Mouse (Mus musculus) spleen, adult 2 months (tissue): ENCODE results near the gene Glmp. TPM values are rescaled to one million over a fixed set of nuclear protein-coding genes. Genes with fewer than 3 reads are reported as not detected.

Experiments
- DNase-seq, 2 experiments: peaks; one replicate each; pipeline versions ENCODE4 v3.0.0 to v3.0.0-alpha.2; 2012 to 2021; ENCODE audit warnings: low spot score in 2 of 2, low read depth in 1 of 2
- H3K27ac ChIP-seq: fragments of 200-500 bp; 2 replicates; pipeline ENCODE4 v1.5.1; 2012; ENCODE audit warnings: low read length, inconsistent platforms; ENCODE audit not compliant: insufficient read depth
- H3K27me3 ChIP-seq: fragments of 200-500 bp; 2 replicates; pipeline ENCODE4 v1.6.1; 2012; ENCODE audit warnings: mild to moderate bottlenecking, moderate library complexity, low read length, inconsistent platforms; ENCODE audit not compliant: control insufficient read depth, insufficient read depth
- H3K36me3 ChIP-seq: fragments of 200-500 bp; 2 replicates; pipeline ENCODE4 v1.6.1; 2012; ENCODE audit warnings: mild to moderate bottlenecking, low read length, inconsistent platforms; ENCODE audit not compliant: control insufficient read depth, insufficient read depth
- H3K4me1 ChIP-seq: fragments of 200-500 bp; 2 replicates; pipeline ENCODE4 v1.6.1; 2011; ENCODE audit warnings: inconsistent platforms; ENCODE audit not compliant: control insufficient read depth, insufficient read depth, insufficient read length
- H3K4me3 ChIP-seq: fragments of 200-500 bp; 2 replicates; pipeline ENCODE4 v1.5.1; 2011; ENCODE audit warnings: mild to moderate bottlenecking, inconsistent platforms; ENCODE audit not compliant: insufficient read depth, insufficient read length; ENCODE audit errors: extremely low read depth
- CTCF ChIP-seq: fragments of 200-500 bp; IDR thresholded peaks from 2 replicates; pipeline ENCODE4 v1.5.1; 2011; ENCODE audit warnings: mild to moderate bottlenecking, inconsistent platforms; ENCODE audit not compliant: insufficient read depth, insufficient read length, insufficient replicate concordance; ENCODE audit errors: extremely low read depth
- POLR2A ChIP-seq: fragments of 200-500 bp; IDR thresholded peaks from 2 replicates; pipeline ENCODE4 v1.6.1; 2011; ENCODE audit warnings: low read depth, low read length, inconsistent platforms
- WGBS: fragments of 180-500 bp; shearing (Covaris S2); methylation state at CpG from one replicate; pipeline ENCODE4 v1.1.7; 2018; 5-methylcytosine and 5-hydroxymethylcytosine counted together
- polyA plus RNA-seq: library from polyadenylated mRNA; depleted of rRNA; stranded (reverse); fragments of >200 nt; gene quantifications from 2 replicates; pipeline ENCODE4 v1.2.3, GENCODE M21; 2012

Gene Glmp
- polyA plus RNA-seq, 1 experiment, result 118 TPM

DNA sequence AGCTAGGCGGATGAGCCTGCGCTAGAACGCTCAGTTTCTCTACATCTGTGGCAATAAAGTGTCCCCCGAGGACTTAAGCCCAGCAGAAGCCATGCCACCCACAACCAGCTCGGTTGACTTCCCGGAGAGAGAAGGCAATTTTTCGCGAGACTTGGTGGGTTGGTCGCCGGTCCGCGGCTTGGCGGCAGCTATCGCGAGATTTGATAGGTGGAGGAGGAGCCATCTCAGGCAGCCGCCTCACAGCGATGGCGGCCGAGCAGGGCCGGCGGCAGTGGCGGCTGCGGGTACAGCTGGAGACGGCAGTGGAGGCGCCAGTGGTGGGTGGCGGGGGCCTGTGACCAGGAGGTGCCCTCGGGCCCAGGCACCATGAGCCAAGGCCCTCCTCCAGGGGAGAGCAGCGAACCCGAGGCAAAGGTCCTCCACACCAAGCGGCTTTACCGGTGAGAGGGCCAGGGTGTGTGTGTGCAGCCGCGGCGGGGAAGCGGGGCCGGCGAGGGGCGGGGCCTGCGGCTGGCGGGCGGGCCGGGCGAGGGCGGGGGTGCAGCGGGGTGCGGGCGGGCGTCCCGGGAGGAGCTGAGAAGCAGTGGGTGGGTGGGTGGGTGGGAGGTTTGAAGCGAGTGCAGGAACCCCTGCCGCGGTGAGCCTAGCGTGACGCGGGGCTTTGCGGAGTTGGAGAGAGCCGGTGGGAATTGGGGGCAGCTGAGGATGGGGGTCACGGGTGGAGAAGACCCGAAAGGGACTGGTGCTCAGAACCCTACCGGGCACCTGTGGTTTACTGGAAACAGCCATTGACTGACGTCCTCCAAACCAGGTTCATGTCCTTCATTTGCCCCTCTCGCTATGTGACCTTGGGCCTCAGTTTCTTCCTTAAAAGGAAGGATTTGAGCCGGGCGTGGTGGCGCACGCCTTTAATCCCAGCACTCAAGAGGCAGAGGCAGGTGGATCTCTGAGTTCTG is 11.5 kb downstream of the Glmp start, which contains the start of the genes Tmem79 and Smg5:
Gene Tmem79, minus strand, starts transcription at position 91 of the 956 bp plus-strand sequence.
Gene Smg5, plus strand, starts transcription at position 203 of the 956 bp plus-strand sequence.
- TF ChIP-seq POLR2A, result peak; percentile 90
- TF ChIP-seq CTCF, result no peak
- Histone ChIP-seq H3K4me1 (peaks cover 6% of the 10 kb centered on the region; the same call in 1 of the 2 replicates), H3K36me3 (no peaks in the 10 kb centered on the region), H3K4me3 (peak within 1 kb of the TSS; percentile 95), H3K27ac (peak within 1 kb of the TSS; percentile 95), H3K27me3 (no peaks in the 10 kb centered on the region)
- DNase-seq, result peak; percentile 92 to 96
- WGBS, result 1% methylated on average over 61 of the region's 66 CpGs

DNA sequence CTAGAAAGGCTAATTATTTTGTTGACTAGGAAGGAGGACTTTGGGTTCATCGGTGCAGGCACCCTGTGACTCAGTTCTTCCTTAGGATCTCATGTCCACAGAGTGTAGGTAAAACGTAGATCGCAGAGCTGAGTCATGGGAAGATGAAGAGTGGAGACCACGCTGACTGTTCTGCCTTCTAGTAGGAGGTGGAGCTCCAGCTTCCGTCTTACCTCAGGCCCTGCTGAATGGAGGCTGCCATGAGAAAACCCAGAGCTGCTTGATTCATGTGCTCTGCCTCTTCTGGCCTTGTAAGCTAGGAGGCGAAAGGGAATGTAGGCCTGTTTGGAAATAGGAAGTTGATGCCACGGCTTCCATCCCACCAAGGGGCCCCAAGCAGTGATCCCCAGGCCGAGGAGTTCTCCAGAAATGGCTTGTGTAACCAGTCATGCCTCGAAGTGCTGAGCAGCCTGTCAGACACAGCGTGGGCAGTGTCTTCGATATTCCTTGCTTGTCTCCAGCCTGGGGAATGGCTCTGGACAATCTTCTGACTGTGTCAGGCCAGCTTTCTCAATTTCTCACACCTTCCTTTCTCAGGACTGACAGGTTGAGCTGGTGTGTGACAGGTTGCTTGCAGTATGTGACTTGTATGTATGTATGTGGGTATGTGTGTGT is 12.7 kb downstream of the Glmp start:
- 26% methylated on average over 11 of the region's 11 CpGs for WGBS
- TF ChIP-seq POLR2A, result no peak
- no peak for TF ChIP-seq CTCF
- Histone ChIP-seq H3K4me1 (peaks cover 6% of the 10 kb centered on the region; the same call in 1 of the 2 replicates), H3K36me3 (peaks cover 3% of the 10 kb centered on the region), H3K4me3 (no peak overlapping the region), H3K27ac (no peak overlapping the region), H3K27me3 (no peaks in the 10 kb centered on the region)
- peak in 1 of 2 experiments; percentile 7 for DNase-seq

DNA sequence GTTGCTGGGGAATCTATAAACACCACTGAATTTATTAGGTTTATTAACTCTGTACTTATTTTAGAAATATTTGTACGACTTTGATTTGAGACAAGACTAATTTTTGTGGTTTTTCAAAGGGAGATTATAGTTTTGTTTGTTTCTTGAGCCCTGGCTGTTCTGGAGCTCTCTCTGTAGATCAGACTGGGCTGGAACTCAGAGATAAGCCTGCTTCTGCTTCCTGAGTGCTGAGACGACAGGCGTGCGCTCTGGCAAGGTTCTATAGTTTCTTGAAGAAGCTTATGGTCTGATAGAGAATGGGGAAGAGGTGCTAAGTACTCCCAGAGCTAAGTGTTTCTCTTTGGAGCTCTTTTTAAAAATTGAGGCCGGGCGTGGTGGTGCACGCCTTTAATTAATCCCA is 13.5 kb downstream of the Glmp start:
- Histone ChIP-seq H3K27me3 (no peaks in the 10 kb centered on the region), H3K36me3 (peaks cover 10% of the 10 kb centered on the region), H3K27ac (no peak overlapping the region), H3K4me3 (no peak overlapping the region), H3K4me1 (peaks cover 6% of the 10 kb centered on the region; the same call in 1 of the 2 replicates)
- 71% methylated on average over 7 of the region's 7 CpGs for WGBS
- TF ChIP-seq CTCF (no peak), POLR2A (no peak)
- DNase-seq, result no peak

DNA sequence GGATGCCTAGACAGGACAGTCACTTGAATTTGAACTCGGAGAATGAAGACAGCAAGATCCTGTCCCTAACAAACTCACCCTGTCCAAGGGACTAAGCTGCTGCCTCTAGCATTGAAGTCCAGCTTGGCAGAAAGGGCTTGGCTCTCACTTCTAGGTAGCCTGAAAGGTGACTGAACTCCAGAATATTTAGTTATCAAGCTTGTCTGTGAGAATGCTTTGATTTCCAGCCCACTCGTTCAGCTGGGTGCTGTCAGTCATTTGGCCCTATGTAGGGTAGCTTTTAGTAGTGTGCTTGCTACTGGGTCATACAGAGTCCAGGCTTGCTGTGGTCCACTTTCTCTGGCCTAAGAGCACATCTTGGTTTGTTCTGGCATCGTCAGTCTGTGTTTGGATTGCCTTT is 14.2 kb downstream of the Glmp start:
- no peak overlapping the region for H3K4me3 ChIP-seq
- no peak for TF ChIP-seq POLR2A
- no peak for TF ChIP-seq CTCF
- WGBS, result 92% methylated on average over 3 of the region's 3 CpGs
- no peaks in the 10 kb centered on the region for H3K27me3 ChIP-seq
- H3K4me1 ChIP-seq, result peaks cover 6% of the 10 kb centered on the region; the same call in 1 of the 2 replicates
- no peak overlapping the region for H3K27ac ChIP-seq
- peaks cover 16% of the 10 kb centered on the region for H3K36me3 ChIP-seq
- no peak for DNase-seq

DNA sequence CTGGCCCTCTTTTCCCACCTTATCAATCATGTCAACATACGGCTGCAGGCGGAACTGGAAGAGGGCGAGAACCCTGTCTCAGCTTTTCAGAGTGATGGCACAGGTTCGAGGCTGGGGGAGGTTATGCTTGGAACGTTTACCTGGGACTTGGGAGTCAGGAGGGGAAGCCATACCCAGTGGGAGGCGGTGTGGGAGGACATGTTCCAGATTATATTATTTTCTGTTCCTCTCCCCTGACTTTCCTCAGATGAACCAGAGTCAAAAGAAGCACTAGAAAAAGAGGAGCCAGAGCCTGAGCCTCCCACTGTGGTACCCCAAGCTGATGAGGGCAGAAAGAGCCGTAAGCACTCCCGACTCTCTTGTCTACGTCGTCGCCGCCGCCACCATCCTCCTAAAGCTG is 25.9 kb downstream of the Glmp start:
- Histone ChIP-seq H3K4me1 (no peaks in the 10 kb centered on the region), H3K27ac (no peak overlapping the region), H3K36me3 (peaks cover 77% of the 10 kb centered on the region), H3K27me3 (no peaks in the 10 kb centered on the region), H3K4me3 (no peak overlapping the region)
- WGBS, result 95% methylated on average over 13 of the region's 13 CpGs
- TF ChIP-seq CTCF, result no peak
- no peak for TF ChIP-seq POLR2A
- DNase-seq, result no peak

DNA sequence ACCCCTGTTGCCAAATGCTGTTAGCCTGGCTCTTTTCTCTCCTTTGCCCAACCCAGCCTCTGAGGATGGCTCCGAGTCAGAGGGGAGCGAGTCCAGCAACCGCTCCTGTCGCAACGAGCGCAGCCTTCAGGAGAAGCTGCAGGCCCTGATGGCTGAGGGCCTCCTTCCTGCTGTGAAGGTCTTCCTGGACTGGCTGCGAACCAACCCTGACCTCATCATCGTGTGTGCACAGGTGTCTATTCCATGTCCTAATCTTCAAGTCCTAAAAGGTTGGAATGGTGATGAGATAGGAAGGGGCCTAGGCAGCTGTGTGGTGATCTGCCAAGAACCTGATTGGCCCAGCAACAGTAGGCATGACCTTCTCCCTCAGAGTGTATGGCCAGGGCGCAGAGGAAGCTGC is 28.1 kb downstream of the Glmp start:
- H3K36me3 ChIP-seq, result peaks cover 77% of the 10 kb centered on the region

More for the DNA sequence above, 28.1 kb downstream of the Glmp start:
- Histone ChIP-seq H3K27me3 (no peaks in the 10 kb centered on the region), H3K4me3 (no peak overlapping the region), H3K27ac (no peak overlapping the region), H3K4me1 (no peaks in the 10 kb centered on the region)
- DNase-seq, result no peak
- TF ChIP-seq CTCF (no peak), POLR2A (no peak)
- WGBS, result 90% methylated on average over 9 of the region's 9 CpGs
